Mouse (Mus musculus) urinary bladder, postnatal 10 days (tissue): Measurements from ENCODE around the gene Mybph.
"Not testable (repeated sequence)": the region's sequence is repeated elsewhere in the genome, so short reads cannot be mapped to it uniquely, and the experiment has no call there.

Source experiments
- DNase-seq: peaks from one replicate; pipeline ENCODE4 v3.0.0; 2022; ENCODE audit warnings: low spot score

The Mybph gene

DNA sequence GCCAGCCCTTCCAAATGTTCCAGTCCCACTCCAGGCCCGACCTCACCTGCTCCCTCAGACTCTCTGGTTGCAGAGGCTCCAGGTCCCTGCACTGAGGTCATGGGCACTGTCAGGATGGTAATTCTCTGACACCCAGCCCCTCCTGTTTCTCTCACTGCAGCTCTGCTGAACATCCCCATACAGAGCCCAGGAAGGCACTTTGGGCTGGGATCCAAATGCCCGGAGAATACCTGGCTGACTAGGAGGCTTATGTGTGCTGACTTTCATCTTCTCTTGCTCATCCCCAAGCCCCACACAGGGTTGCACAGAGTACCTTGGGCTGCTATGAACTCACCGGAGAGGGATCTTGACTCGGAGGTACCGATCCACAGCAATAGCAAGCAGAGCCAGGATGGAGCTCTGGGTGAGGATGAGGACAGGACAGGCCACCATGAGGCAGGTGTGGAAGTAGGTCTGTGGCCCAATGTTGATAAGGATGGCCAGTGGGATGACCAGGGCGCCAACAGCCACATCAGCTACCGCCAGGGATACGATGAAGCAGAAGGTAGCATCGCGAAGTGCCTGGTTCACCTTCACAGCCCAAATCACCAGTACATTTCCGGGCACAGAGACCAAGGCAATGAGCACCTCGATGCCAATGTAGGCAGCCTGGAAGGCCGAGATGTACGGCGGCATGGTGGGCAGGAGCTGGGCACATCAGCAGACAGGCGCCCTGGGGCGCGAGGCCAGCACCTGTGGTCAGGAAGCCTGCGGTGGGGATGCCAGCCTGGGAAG lies 40.6 kb downstream of the Mybph start:
- no peak for DNase-seq

GRCm38 (mm10) chr1:134234455-134235390 lies 41.5 kb downstream of the Mybph start:
- DNase-seq = no peak

- DNase-seq = no peak
These were observed 42.2 kb downstream of the Mybph start, which contains the start of gene Adora1 for GRCm38 (mm10) chr1:134235391-134235921. Adora1 (minus strand) TSS chr1:134235431.

GRCm38 (mm10) chr1:134236142-134236541 lies 42.9 kb downstream of the Mybph start:
- DNase-seq = no peak

GRCm38 (mm10) chr1:134237438-134237837 lies 44.2 kb downstream of the Mybph start:
- no peak for DNase-seq

GRCm38 (mm10) chr1:134240701-134241100 lies 47.5 kb downstream of the Mybph start:
- no peak for DNase-seq

GRCm38 (mm10) chr1:134241298-134241697 lies 48.0 kb downstream of the Mybph start:
- DNase-seq = no peak

GRCm38 (mm10) chr1:134242286-134242685 lies 49.0 kb downstream of the Mybph start:
- DNase-seq = no peak

DNA sequence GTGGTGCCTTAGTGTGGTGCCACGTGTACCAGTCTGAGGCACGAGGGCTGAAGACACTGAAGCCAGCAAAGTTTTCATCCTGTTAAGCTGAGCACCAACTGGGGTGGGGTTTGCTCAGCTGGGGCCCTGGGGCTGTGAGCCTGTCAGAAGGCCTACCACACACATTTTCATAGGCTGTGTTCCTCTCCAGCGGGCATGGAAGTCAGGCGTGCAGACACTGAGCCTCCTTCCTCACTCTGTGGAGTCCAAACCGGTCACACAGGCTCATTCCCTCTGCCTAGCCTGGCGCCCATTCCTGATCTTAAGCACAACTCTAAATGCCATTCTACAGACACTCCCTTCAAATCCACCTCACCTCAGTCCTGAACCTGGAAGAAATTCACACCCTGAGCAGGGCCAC lies 50.3 kb downstream of the Mybph start:
- no peak for DNase-seq

DNA sequence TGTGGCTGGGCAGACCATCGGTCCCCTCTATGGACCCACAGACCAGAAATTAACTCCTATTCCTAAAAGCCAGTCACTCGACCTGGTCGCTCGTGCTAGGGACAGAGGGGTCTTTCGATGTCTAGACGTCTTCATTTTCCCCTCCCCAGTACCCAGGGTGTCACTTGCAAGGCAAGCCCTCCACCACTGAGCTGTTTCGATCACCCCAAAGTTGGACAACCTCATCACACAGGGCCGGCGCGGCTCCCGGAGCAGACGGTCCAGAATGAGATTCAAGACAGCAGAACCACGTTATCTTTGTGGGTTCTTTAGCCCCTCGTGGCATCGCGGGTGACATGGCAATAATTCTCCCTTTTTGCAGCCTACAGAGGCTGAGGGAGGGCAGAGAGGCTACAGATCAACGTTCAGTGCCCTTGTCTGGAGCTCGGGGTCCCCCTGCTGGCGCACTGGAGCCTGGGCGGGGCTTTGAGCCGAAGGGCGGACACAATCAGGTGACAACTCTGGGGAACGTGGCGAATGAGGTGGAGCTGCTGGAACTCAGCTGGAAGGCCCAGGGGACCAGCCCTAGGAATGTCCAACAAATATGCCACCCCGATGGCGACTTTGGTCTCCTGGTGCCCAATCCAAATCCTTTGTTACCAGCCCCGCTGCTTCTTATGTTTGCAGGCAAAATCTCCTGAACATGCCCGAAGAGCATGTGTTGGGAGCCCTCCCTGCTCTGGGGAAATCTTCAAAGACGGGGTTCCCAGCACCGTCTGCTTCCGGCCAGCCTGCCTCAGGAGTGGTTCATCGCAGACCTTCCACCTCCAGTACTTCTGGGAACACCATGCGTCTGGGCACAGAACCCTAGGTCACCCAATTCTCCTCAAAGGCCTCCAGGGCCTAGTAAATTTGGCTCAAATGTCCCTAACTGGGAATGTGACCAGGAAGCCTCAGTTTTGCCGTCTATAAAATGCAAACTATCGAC lies 51.0 kb downstream of the Mybph start:
- peak; percentile 83 for DNase-seq

DNA sequence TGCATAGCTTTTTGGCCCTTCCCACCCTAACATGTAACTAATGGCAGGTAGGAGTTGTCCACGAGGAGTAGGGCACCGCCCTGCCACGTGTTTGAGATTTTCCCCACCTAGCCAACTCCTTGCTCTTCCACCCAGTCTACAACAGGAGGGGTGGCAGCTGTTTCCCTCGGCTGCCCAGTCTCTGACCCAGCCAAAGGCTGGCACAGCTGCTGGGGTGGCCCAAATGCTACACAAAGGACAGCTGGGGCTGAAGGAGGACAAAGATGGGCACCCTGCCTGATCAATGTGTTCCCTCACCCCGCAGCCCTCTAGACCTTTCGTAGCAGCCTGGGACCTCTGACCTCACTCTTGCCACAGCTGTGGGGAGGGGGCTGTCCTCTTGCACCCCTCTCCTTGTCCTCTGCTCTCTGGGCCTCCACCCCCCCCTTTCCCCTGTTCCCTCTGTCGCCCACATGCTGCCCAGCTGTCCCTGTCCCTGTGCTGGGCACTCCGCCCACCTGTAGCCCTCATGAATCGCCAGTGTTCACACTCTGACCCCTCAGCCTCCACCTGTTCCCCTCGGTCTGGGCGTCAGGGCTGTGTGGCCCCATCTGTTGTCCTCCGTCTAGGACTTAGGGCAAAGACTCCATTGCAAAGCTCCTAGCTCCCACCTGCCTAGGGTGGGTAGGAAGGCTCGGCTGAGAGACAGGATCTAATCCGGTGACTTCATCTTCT lies 51.9 kb downstream of the Mybph start:
- DNase-seq = no peak

- no peak for DNase-seq
These were observed 53.3 kb downstream of the Mybph start for GRCm38 (mm10) chr1:134246590-134246989.

DNA sequence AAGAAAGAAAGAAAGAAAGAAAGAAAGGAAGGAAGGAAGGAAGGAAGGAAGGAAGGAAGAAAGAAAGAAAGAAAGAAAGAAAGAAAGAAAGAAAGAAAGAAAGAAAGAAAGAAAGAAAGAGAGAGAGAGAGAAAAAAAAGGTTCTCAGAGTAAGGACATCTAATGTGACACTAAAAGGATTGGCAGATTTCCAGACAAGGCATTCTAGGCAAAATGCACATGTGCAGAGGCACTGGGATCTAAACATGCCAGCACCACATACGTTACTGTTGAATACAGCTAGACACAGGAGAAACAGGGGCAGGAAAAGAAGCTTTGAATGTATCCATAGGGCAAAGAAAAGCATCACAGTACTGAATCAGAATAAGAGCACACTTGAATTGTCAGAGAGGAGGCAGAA lies 56.4 kb downstream of the Mybph start:
- not testable (repeated sequence) for DNase-seq
